Mouse (Mus musculus): ENCODE results near the gene Gm27029.
"Not testable (repeated sequence)": the region's sequence is repeated elsewhere in the genome, so short reads cannot be mapped to it uniquely, and the experiment has no call there.

Gene Gm27029

GRCm38 (mm10) chr11:101420148-101420547, 4.4 kb downstream of the Gm27029 start:
- DNase-seq (ENCODE audit: low read depth, low spot score), result no peak

GRCm38 (mm10) chr11:101419610-101420009, 5.0 kb downstream of the Gm27029 start:
- DNase-seq (ENCODE audit: low read depth, low spot score), result no peak

- no peak for DNase-seq (ENCODE audit: low read depth, low spot score)
Observed at GRCm38 (mm10) chr11:101418991-101419390, 5.6 kb downstream of the Gm27029 start.

- DNase-seq (ENCODE audit: low read depth, low spot score), result peak; percentile 84
Observed at GRCm38 (mm10) chr11:101417101-101417855, 7.3 kb downstream of the Gm27029 start, which contains the start of gene Aarsd1. Aarsd1 (minus strand) TSS chr11:101417615.

GRCm38 (mm10) chr11:101416433-101417100, 8.0 kb downstream of the Gm27029 start:
- no peak for DNase-seq (ENCODE audit: low read depth, low spot score)

GRCm38 (mm10) chr11:101415306-101415705, 9.3 kb downstream of the Gm27029 start:
- no peak for DNase-seq (ENCODE audit: low read depth, low spot score)

- DNase-seq (ENCODE audit: low read depth, low spot score), result peak; percentile 68
Observed at GRCm38 (mm10) chr11:101395110-101395509, 29.5 kb downstream of the Gm27029 start.

GRCm38 (mm10) chr11:101381817-101382216, 42.8 kb downstream of the Gm27029 start:
- DNase-seq (ENCODE audit: low read depth, low spot score), result no peak

GRCm38 (mm10) chr11:101378926-101379325, 45.7 kb downstream of the Gm27029 start:
- DNase-seq (ENCODE audit: low read depth, low spot score), result no peak

- DNase-seq (ENCODE audit: low read depth, low spot score), result not testable (repeated sequence)
Observed at GRCm38 (mm10) chr11:101378196-101378595, 46.4 kb downstream of the Gm27029 start.

- no peak for DNase-seq (ENCODE audit: low read depth, low spot score)
Observed at GRCm38 (mm10) chr11:101374421-101374938, 50.1 kb downstream of the Gm27029 start.

GRCm38 (mm10) chr11:101370141-101370540, 54.5 kb downstream of the Gm27029 start:
- no peak for DNase-seq (ENCODE audit: low read depth, low spot score)

GRCm38 (mm10) chr11:101367326-101367935, 57.2 kb downstream of the Gm27029 start, which contains the start of gene G6pc:
G6pc (plus strand) TSS chr11:101367561.
- no peak for DNase-seq (ENCODE audit: low read depth, low spot score)

- DNase-seq (ENCODE audit: low read depth, low spot score), result no peak
Observed at GRCm38 (mm10) chr11:101364531-101364931, 60.1 kb downstream of the Gm27029 start.

GRCm38 (mm10) chr11:101360651-101361113, 63.9 kb downstream of the Gm27029 start:
- DNase-seq (ENCODE audit: low read depth, low spot score), result no peak

- no peak for DNase-seq (ENCODE audit: low read depth, low spot score)
Observed at GRCm38 (mm10) chr11:101359776-101360175, 64.8 kb downstream of the Gm27029 start.

GRCm38 (mm10) chr11:101357505-101358182, 67.0 kb downstream of the Gm27029 start:
- DNase-seq (ENCODE audit: low read depth, low spot score), result no peak

Data from forelimb bud, embryonic 11.5 days (tissue).